Mouse (Mus musculus) heart, postnatal 0 days (tissue): ENCODE measurements around the gene Nsl1.

Experiments used
- CTCF ChIP-seq: IDR thresholded peaks from 2 replicates; pipeline ENCODE4 v1.5.1; 2016; ENCODE audit warnings: antibody characterized with exemption, control low read depth, low read depth
- EP300 ChIP-seq: IDR thresholded peaks from 2 replicates; pipeline ENCODE4 v1.6.1; 2016; ENCODE audit warnings: antibody characterized with exemption, low read depth

GRCm38 (mm10) chr1:191075199-191075883 is 12.5 kb downstream of the Nsl1 start:
- peak; percentile 81 for TF ChIP-seq CTCF
- no peak for TF ChIP-seq EP300
